Mouse (Mus musculus) megakaryocyte, embryonic 14.5 days (primary cell): Measurements from ENCODE around the gene Tacc2.

ENCODE experiments used
- FLI1 ChIP-seq: IDR thresholded peaks from 2 replicates; pipeline ENCODE4 v1.6.1; 2012; ENCODE audit warnings: low read length, inconsistent platforms, mixed read lengths
- GATA1 ChIP-seq: IDR thresholded peaks from 3 replicates; pipeline ENCODE4 v1.6.1; 2012; ENCODE audit warnings: mixed read lengths, low read length, inconsistent platforms, borderline replicate concordance

DNA sequence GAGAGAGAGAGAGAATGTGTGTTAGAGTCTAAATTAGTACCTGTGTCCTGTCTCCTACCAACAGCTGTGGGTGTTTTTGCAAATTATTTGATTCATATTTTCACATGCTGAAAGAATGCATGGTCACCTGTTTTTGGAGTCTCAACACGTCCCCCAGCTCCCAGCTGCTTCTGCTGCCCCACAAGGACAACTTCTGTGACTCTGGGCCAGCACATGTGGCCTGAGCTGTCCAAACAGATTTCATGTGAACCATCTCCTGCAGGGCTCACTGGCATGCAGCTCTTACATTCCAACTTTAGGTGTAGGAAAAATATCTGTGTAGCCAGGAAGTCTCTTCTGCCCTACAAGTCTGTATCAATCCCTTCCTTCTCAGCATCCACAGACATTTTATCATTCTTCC lies 51.4 kb downstream of the Tacc2 start:
- TF ChIP-seq GATA1, result no peak
- no peak for TF ChIP-seq FLI1
